Mouse (Mus musculus) heart, adult 2 months (tissue): ENCODE data around the gene Tubd1. TPM values are rescaled to one million over a fixed set of nuclear protein-coding genes. Genes with fewer than 3 reads are reported as not detected.
A peak's percentile ranks its signal among the peaks of the same experiment; 100 is the strongest.

Experiments used
- DNase-seq, 2 experiments: peaks; one replicate each; pipeline ENCODE4 v3.0.0; 2021
- H3K27ac ChIP-seq: fragments of 200-600 bp; 2 replicates; pipeline ENCODE4 v1.8.1; 2022
- H3K27me3 ChIP-seq: fragments of 200-500 bp; 2 replicates; pipeline ENCODE4 v1.6.1; 2012; ENCODE audit warnings: mild to moderate bottlenecking, low read length, inconsistent platforms, mixed read lengths; ENCODE audit not compliant: control insufficient read depth, insufficient read depth
- H3K36me3 ChIP-seq: fragments of 200-500 bp; 2 replicates; pipeline ENCODE4 v1.6.1; 2012; ENCODE audit warnings: low read length, inconsistent platforms; ENCODE audit not compliant: control insufficient read depth, insufficient read depth
- H3K4me1 ChIP-seq: fragments of 200-500 bp; 2 replicates; pipeline ENCODE4 v1.6.1; 2011; ENCODE audit warnings: low read length; ENCODE audit not compliant: control insufficient read depth, insufficient read depth
- H3K4me3 ChIP-seq: fragments of 200-600 bp; 2 replicates; pipeline ENCODE4 v1.8.1; 2022
- H3K79me2 ChIP-seq: fragments of 200-500 bp; replicated peaks from 2 replicates; pipeline ENCODE4 v1.6.1; 2012; ENCODE audit warnings: mild to moderate bottlenecking, inconsistent platforms, low read length, moderate library complexity, mixed read lengths; ENCODE audit not compliant: control insufficient read depth, insufficient read depth
- H3K9ac ChIP-seq: fragments of 200-500 bp; 2 replicates; pipeline ENCODE4 v1.6.1; 2012; ENCODE audit warnings: low read depth, mild to moderate bottlenecking, control low read depth, inconsistent platforms, low read length, mixed read lengths
- CTCF ChIP-seq: fragments of 200-600 bp; IDR thresholded peaks from 2 replicates; pipeline ENCODE4 v1.8.1; 2022; ENCODE audit warnings: antibody characterized with exemption, mild to moderate bottlenecking, moderate library complexity
- EP300 ChIP-seq: fragments of 200-500 bp; IDR thresholded peaks from 2 replicates; pipeline ENCODE4 v1.6.1; 2011; ENCODE audit warnings: low read depth, low read length, control low read depth; ENCODE audit not compliant: insufficient read depth
- POLR2A ChIP-seq: fragments of 200-500 bp; IDR thresholded peaks from 2 replicates; pipeline ENCODE4 v1.6.1; 2011; ENCODE audit warnings: mild to moderate bottlenecking, low read depth, low read length, control low read depth; ENCODE audit not compliant: insufficient read depth
- WGBS: fragments of 180-500 bp; shearing (Covaris S2); methylation state at CpG from one replicate; pipeline ENCODE4 v1.1.7; 2018; 5-methylcytosine and 5-hydroxymethylcytosine counted together
- intact Hi-C: fragments of 180-260 bp; cut with DNase I; formaldehyde crosslinking; loops from one replicate; pipeline ENCODE4 v1.15.1; 2025
- long read RNA-seq: library from polyadenylated mRNA; stranded (forward); transcript quantifications from one replicate; pipeline ENCODE4 v2.0.0, GENCODE M21; 2021
- polyA plus RNA-seq: library from polyadenylated mRNA; depleted of rRNA; stranded (reverse); fragments of >200 nt; gene quantifications from 2 replicates; pipeline ENCODE4 v1.2.3, GENCODE M21; 2012; rRNA removed
- total RNA-seq, 2 experiments: library from RNA; stranded (reverse); gene quantifications; 2 replicates each; pipeline ENCODE4 v1.2.3; 2021

Gene Tubd1
- total RNA-seq (1 to 10 TPM; 5.7 to 6.2 TPM), polyA plus RNA-seq (4.7 and 8.3 TPM in 2 replicates)
- long read RNA-seq, partial matches to known transcripts: 0 of 3 reads
- long read RNA-seq, other reads (novel, unspliced or antisense): 0 of 3 reads

- Histone ChIP-seq H3K79me2 (peaks cover 3% of the 10 kb centered on the region; the same call in 1 of the 2 replicates), H3K27me3 (no peaks in the 10 kb centered on the region), H3K4me1 (peaks cover 3% of the 10 kb centered on the region), H3K36me3 (peaks cover 15% of the 10 kb centered on the region), H3K27ac (peak within 1 kb of the TSS; percentile 89), H3K4me3 (peak within 1 kb of the TSS; percentile 83), H3K9ac (peak within 1 kb of the TSS; percentile 80)
- peak; percentile 97 for TF ChIP-seq POLR2A
- 0 out of 2 replicates have a peak, but pooled peaks have one; percentile 46 for TF ChIP-seq EP300
- TF ChIP-seq CTCF: no peak
- DNase-seq: peak; percentile 96 to 99
- WGBS: under 1% methylated on average over 43 of the region's 43 CpGs
- intact Hi-C loops: loop anchor here (1.0 kb wide), 1 partner anchor 60 kb away; the partner anchor contains the start of gene Rnft1
These were observed at the start of gene Tubd1, which contains the start of gene Rps6kb1 for GRCm38 (mm10) chr11:86544639-86545299. Gene Tubd1, plus strand, starts transcription at chr11:86544991. Gene Rps6kb1, minus strand, starts transcription at chr11:86544805.

GRCm38 (mm10) chr11:86497356-86497755 lies 47.4 kb upstream of the Tubd1 start:
- peaks cover 5% of the 10 kb centered on the region for H3K36me3 ChIP-seq

GRCm38 (mm10) chr11:86497908-86498307 lies 46.9 kb upstream of the Tubd1 start:
- no peaks in the 10 kb centered on the region for H3K27me3 ChIP-seq
- TF ChIP-seq POLR2A (no peak), CTCF (peak; percentile 25), EP300 (no peak)
- H3K4me3 ChIP-seq: no peak overlapping the region
- WGBS: 80% methylated on average over 3 of the region's 3 CpGs
- peaks cover 5% of the 10 kb centered on the region for H3K36me3 ChIP-seq
- H3K4me1 ChIP-seq: no peaks in the 10 kb centered on the region
- no peak overlapping the region for H3K27ac ChIP-seq
- intact Hi-C loops: loop anchor here (10.0 kb wide), 1 partner anchor 223 kb away; no protein-coding TSS in a partner anchor
- no peak for DNase-seq
- no peaks in the 10 kb centered on the region for H3K79me2 ChIP-seq
- no peak overlapping the region for H3K9ac ChIP-seq

More at GRCm38 (mm10) chr11:86497356-86497755, 47.4 kb upstream of the Tubd1 start:
- DNase-seq: no peak
- Histone ChIP-seq H3K9ac (no peak overlapping the region), H3K4me3 (no peak overlapping the region), H3K27ac (no peak overlapping the region), H3K27me3 (no peaks in the 10 kb centered on the region), H3K4me1 (no peaks in the 10 kb centered on the region), H3K79me2 (no peaks in the 10 kb centered on the region)
- 84% methylated on average over 1 of the region's 1 CpGs for WGBS
- intact Hi-C loops: loop anchor here (10.0 kb wide), 1 partner anchor 223 kb away; no protein-coding TSS in a partner anchor
- TF ChIP-seq CTCF: no peak
- no peak for TF ChIP-seq POLR2A
- no peak for TF ChIP-seq EP300

- Histone ChIP-seq H3K27ac (no peak overlapping the region), H3K4me3 (no peak overlapping the region), H3K9ac (no peak overlapping the region), H3K79me2 (no peaks in the 10 kb centered on the region), H3K4me1 (no peaks in the 10 kb centered on the region), H3K36me3 (peaks cover 5% of the 10 kb centered on the region), H3K27me3 (no peaks in the 10 kb centered on the region)
- DNase-seq: no peak
- intact Hi-C loops: no loop called here
- WGBS: 81% methylated on average over 1 of the region's 1 CpGs
- TF ChIP-seq EP300 (no peak), POLR2A (no peak), CTCF (no peak)
These were observed 44.0 kb upstream of the Tubd1 start for GRCm38 (mm10) chr11:86500795-86501194.

- no peak for TF ChIP-seq POLR2A
- TF ChIP-seq CTCF: no peak
- TF ChIP-seq EP300: no peak
- Histone ChIP-seq H3K79me2 (no peaks in the 10 kb centered on the region), H3K36me3 (peaks cover 5% of the 10 kb centered on the region), H3K27ac (no peak overlapping the region), H3K4me3 (no peak overlapping the region), H3K4me1 (no peaks in the 10 kb centered on the region), H3K27me3 (no peaks in the 10 kb centered on the region), H3K9ac (no peak overlapping the region)
- WGBS: 76% methylated on average over 2 of the region's 2 CpGs
- intact Hi-C loops: no loop called here
- no peak for DNase-seq
These were observed 41.7 kb upstream of the Tubd1 start for GRCm38 (mm10) chr11:86503121-86503520.

GRCm38 (mm10) chr11:86507334-86507733 lies 37.5 kb upstream of the Tubd1 start:
- H3K4me1 ChIP-seq: no peaks in the 10 kb centered on the region
- DNase-seq: no peak
- H3K79me2 ChIP-seq: no peaks in the 10 kb centered on the region
- TF ChIP-seq EP300: no peak
- H3K27me3 ChIP-seq: no peaks in the 10 kb centered on the region
- intact Hi-C loops: no loop called here
- no peaks in the 10 kb centered on the region; the same call in 1 of the 2 replicates for H3K36me3 ChIP-seq
- H3K4me3 ChIP-seq: no peak overlapping the region
- no peak overlapping the region for H3K9ac ChIP-seq
- H3K27ac ChIP-seq: no peak overlapping the region
- WGBS: 45% methylated on average over 2 of the region's 2 CpGs
